Mouse (Mus musculus) G1E (cell line): ENCODE results near the gene Nktr.

Experiments
- CTCF ChIP-seq: IDR thresholded peaks from 2 replicates; pipeline ENCODE4 v1.5.1; 2012; ENCODE audit warnings: low read depth, low read length, inconsistent platforms, mixed read lengths
- GATA1 ChIP-seq: IDR thresholded peaks from 2 replicates; pipeline ENCODE4 v1.6.1; 2012; ENCODE audit warnings: borderline replicate concordance, low read length, inconsistent platforms, mixed read lengths
- GATA2 ChIP-seq: IDR thresholded peaks from 2 replicates; pipeline ENCODE4 v1.6.1; 2012; ENCODE audit warnings: low read depth, low read length, inconsistent platforms, borderline replicate concordance
- POLR2AphosphoS5 ChIP-seq: IDR thresholded peaks from 2 replicates; pipeline ENCODE4 v1.6.1; 2012; ENCODE audit warnings: low read depth, low read length, inconsistent platforms; ENCODE audit not compliant: insufficient replicate concordance
- TAL1 ChIP-seq: conservative IDR thresholded peaks from 2 replicates; pipeline ENCODE4 v1.6.1; 2012; ENCODE audit warnings: low read depth, low read length, inconsistent platforms, mixed read lengths

DNA sequence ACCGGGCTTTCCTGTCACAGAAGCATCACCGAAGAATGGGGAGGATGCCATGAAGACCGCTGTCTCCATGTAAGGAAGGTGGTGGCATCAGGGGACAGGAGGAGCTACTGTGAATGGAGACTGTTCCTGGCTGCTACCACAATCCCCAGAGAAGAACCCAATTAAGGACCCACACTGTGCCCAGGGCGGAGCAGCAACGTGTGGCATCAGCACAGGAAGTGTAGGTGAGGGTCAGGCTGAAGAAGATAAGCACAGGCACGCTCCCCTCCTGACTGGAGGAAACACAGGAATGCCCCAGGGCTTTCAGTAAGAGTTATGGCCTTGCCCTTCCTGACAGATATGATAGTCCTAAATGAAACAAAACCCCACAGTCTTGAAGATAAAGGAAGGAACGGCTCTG is 83.8 kb downstream of the Nktr start:
- TF ChIP-seq CTCF (no peak), POLR2AphosphoS5 (no peak), GATA1 (no peak), TAL1 (no peak), GATA2 (no peak)
